Mouse (Mus musculus) hindbrain, postnatal 0 days (tissue): ENCODE results near the gene Baz1b. TPM values are rescaled to one million over a fixed set of nuclear protein-coding genes. Genes with fewer than 3 reads are reported as not detected.
A peak's percentile ranks its signal among the peaks of the same experiment; 100 is the strongest.

Experiments
- ATAC-seq: fragments of 200-750 bp; cut with Nextera tagmentation; 2 replicates; pipeline ENCODE4 v1.8.0; 2017; ENCODE audit warnings: mild to moderate bottlenecking, moderate TSS enrichment, moderate library complexity
- DNase-seq: peaks from one replicate; pipeline ENCODE4 v3.0.0-alpha.2; 2015; ENCODE audit warnings: low spot score
- H3K27ac ChIP-seq: fragments of 300-500 bp; sonication (generic); 2 replicates; pipeline ENCODE4 v1.5.1; 2014; ENCODE audit warnings: mild to moderate bottlenecking
- H3K27me3 ChIP-seq: fragments of 300-500 bp; sonication (generic); 2 replicates; pipeline ENCODE4 v1.6.1; 2014; ENCODE audit warnings: low read length, mixed read lengths; ENCODE audit not compliant: insufficient read depth
- H3K36me3 ChIP-seq: fragments of 300-500 bp; sonication (generic); 2 replicates; pipeline ENCODE4 v1.6.1; 2014; ENCODE audit warnings: low read length, mixed read lengths; ENCODE audit not compliant: insufficient read depth
- H3K4me1 ChIP-seq: fragments of 300-500 bp; sonication (generic); 2 replicates; pipeline ENCODE4 v1.6.1; 2014; ENCODE audit warnings: antibody characterized with exemption, low read length, mixed read lengths; ENCODE audit not compliant: insufficient read depth
- H3K4me2 ChIP-seq: fragments of 300-500 bp; sonication (generic); 2 replicates; pipeline ENCODE4 v1.6.1; 2014; ENCODE audit warnings: low read depth, mild to moderate bottlenecking, low read length, moderate library complexity, mixed read lengths
- H3K4me3 ChIP-seq: fragments of 300-500 bp; sonication (generic); 2 replicates; pipeline ENCODE4 v1.5.1; 2014; ENCODE audit warnings: low read length
- H3K9ac ChIP-seq: fragments of 300-500 bp; sonication (generic); replicated peaks from 2 replicates; pipeline ENCODE4 v1.6.1; 2014; ENCODE audit warnings: mild to moderate bottlenecking, low read length, moderate library complexity, mixed read lengths
- H3K9me3 ChIP-seq: fragments of 300-500 bp; sonication (generic); 2 replicates; pipeline ENCODE4 v1.6.1; 2016; ENCODE audit warnings: low read length, mixed read lengths
- CTCF ChIP-seq: IDR thresholded peaks from 2 replicates; pipeline ENCODE4 v1.5.1; 2016; ENCODE audit warnings: antibody characterized with exemption, control low read depth, low read depth
- WGBS: fragments of 180-500 bp; shearing (Covaris S2); extraction: QIAGEN DNeasy Blood & Tissue Kit; methylation state at CpG from one replicate; pipeline ENCODE4 v1.1.7; 2014; 5-methylcytosine and 5-hydroxymethylcytosine counted together
- polyA plus RNA-seq: library from polyadenylated mRNA; unstranded; fragments of >200 nt; fragmentation: Nextera tagmentation; extraction: Ambion mirVana; gene quantifications from 2 replicates; pipeline ENCODE4 v1.2.1, GENCODE M21; 2015
- total RNA-seq: library from RNA; depleted of rRNA; stranded (reverse); fragments of >200 nt; gene quantifications from 2 replicates; pipeline ENCODE4 v1.2.3, GENCODE M21; 2014

Gene Baz1b
- total and polyA plus RNA-seq, 2 experiments from 2014 or later, result 15.8 to 42.9 TPM

GRCm38 (mm10) chr5:135250186-135251078 is 63.4 kb downstream of the Baz1b start:
- Histone ChIP-seq H3K9ac (peak overlapping the region; percentile 67), H3K4me1 (peaks cover 14% of the 10 kb centered on the region), H3K9me3 (no peaks in the 10 kb centered on the region), H3K27ac (peak overlapping the region; percentile 45; the same call in 1 of the 2 replicates), H3K36me3 (peaks cover 9% of the 10 kb centered on the region; the same call in 1 of the 2 replicates), H3K27me3 (no peaks in the 10 kb centered on the region), H3K4me3 (peak overlapping the region; percentile 59), H3K4me2 (peak overlapping the region; percentile 93)
- WGBS, result 2% methylated on average over 88 of the region's 92 CpGs
- ATAC-seq (peak; percentile 34), DNase-seq (no peak)
- no peak for TF ChIP-seq CTCF

GRCm38 (mm10) chr5:135251079-135251454 is 64.0 kb downstream of the Baz1b start, which contains the start of gene Fzd9:
Fzd9 (minus strand) TSS chr5:135251230.
- peaks cover 4% of the 10 kb centered on the region; the same call in 1 of the 2 replicates for H3K36me3 ChIP-seq
- H3K27ac ChIP-seq, result peak within 1 kb of the TSS; percentile 45; the same call in 1 of the 2 replicates
- no peaks in the 10 kb centered on the region for H3K9me3 ChIP-seq
- peaks cover 14% of the 10 kb centered on the region for H3K4me1 ChIP-seq
- ATAC-seq (peak; percentile 88), DNase-seq (peak; percentile 95)
- H3K27me3 ChIP-seq, result no peaks in the 10 kb centered on the region
- peak within 1 kb of the TSS; percentile 93 for H3K4me2 ChIP-seq
- H3K9ac ChIP-seq, result peak within 1 kb of the TSS; percentile 67
- H3K4me3 ChIP-seq, result peak within 1 kb of the TSS; percentile 59
- under 1% methylated on average over 49 of the region's 51 CpGs for WGBS
- TF ChIP-seq CTCF, result no peak

- Histone ChIP-seq H3K4me2 (no peak overlapping the region), H3K9ac (no peak overlapping the region), H3K4me3 (no peak overlapping the region), H3K27me3 (no peaks in the 10 kb centered on the region), H3K4me1 (peaks cover 14% of the 10 kb centered on the region), H3K9me3 (no peaks in the 10 kb centered on the region), H3K27ac (peak overlapping the region; percentile 63), H3K36me3 (no peaks in the 10 kb centered on the region)
- 7% methylated on average over 12 of the region's 12 CpGs for WGBS
- ATAC-seq (peak; percentile 77), DNase-seq (peak; percentile 85)
- no peak for TF ChIP-seq CTCF
These were observed 66.8 kb downstream of the Baz1b start for GRCm38 (mm10) chr5:135253741-135254401.

- Histone ChIP-seq H3K4me2 (no peak overlapping the region), H3K36me3 (no peaks in the 10 kb centered on the region), H3K9ac (no peak overlapping the region), H3K27ac (no peak overlapping the region), H3K4me1 (peaks cover 5% of the 10 kb centered on the region; the same call in 1 of the 2 replicates), H3K27me3 (no peaks in the 10 kb centered on the region), H3K4me3 (no peak overlapping the region), H3K9me3 (no peaks in the 10 kb centered on the region)
- DNase-seq (no peak), ATAC-seq (no peak)
- 98% methylated on average over 3 of the region's 3 CpGs for WGBS
- no peak for TF ChIP-seq CTCF
These were observed 69.1 kb downstream of the Baz1b start for GRCm38 (mm10) chr5:135256166-135256565.

- peaks cover 5% of the 10 kb centered on the region; the same call in 1 of the 2 replicates for H3K4me1 ChIP-seq
- WGBS, result 81% methylated on average over 12 of the region's 12 CpGs
- no peak overlapping the region for H3K4me3 ChIP-seq
- no peaks in the 10 kb centered on the region for H3K36me3 ChIP-seq
- no peak overlapping the region for H3K9ac ChIP-seq
- peak; percentile 35 for TF ChIP-seq CTCF
- DNase-seq (no peak), ATAC-seq (no peak)
- no peaks in the 10 kb centered on the region for H3K9me3 ChIP-seq
- H3K27me3 ChIP-seq, result no peaks in the 10 kb centered on the region
- H3K27ac ChIP-seq, result peak overlapping the region; percentile 76; the same call in 1 of the 2 replicates
- no peak overlapping the region for H3K4me2 ChIP-seq
These were observed 70.5 kb downstream of the Baz1b start for GRCm38 (mm10) chr5:135257559-135257958.

GRCm38 (mm10) chr5:135258280-135259150 is 71.5 kb downstream of the Baz1b start:
- ATAC-seq, result peak; percentile 75

More at GRCm38 (mm10) chr5:135258280-135259150, 71.5 kb downstream of the Baz1b start:
- TF ChIP-seq CTCF, result 0 out of 2 replicates have a peak, but pooled peaks have one; percentile 2
- Histone ChIP-seq H3K9ac (peak overlapping the region; percentile 29), H3K9me3 (no peaks in the 10 kb centered on the region), H3K4me1 (peaks cover 2% of the 10 kb centered on the region; the same call in 1 of the 2 replicates), H3K27me3 (no peaks in the 10 kb centered on the region), H3K27ac (peak overlapping the region; percentile 76), H3K4me2 (peak overlapping the region; percentile 46), H3K36me3 (no peaks in the 10 kb centered on the region), H3K4me3 (peak overlapping the region; percentile 23)
- DNase-seq, result peak; percentile 77
- 12% methylated on average over 30 of the region's 30 CpGs for WGBS
